Mouse (Mus musculus) liver, adult (tissue): Measurements from ENCODE around the gene Plekha5.

Experiments used
- GATA4 ChIP-seq: IDR thresholded peaks from 2 replicates; pipeline ENCODE4 v1.6.1; 2014; ENCODE audit warnings: mild to moderate bottlenecking, low read length; ENCODE audit not compliant: insufficient replicate concordance

The Plekha5 gene

DNA sequence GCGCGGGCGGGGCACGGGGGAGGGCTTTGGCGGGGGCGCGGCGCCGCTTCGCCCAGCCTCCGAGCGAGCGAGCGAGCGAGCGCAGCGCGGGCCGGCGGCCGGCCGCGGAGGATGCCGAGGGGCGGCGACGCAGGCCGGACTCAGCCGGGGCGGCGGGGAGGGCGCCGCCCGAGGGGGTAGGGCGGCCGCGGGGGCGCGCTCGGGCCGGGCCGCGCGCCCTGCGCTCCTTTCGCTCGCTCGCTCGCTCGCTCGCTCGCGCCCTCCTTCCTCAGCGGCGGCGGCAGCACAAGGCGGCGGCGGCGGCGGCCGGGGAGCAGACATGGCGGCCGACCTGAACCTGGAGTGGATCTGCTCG lies at the start of gene Plekha5:
Plekha5 (plus strand) TSS at position 209 of the 355 bp plus-strand sequence.
- no peak for TF ChIP-seq GATA4

DNA sequence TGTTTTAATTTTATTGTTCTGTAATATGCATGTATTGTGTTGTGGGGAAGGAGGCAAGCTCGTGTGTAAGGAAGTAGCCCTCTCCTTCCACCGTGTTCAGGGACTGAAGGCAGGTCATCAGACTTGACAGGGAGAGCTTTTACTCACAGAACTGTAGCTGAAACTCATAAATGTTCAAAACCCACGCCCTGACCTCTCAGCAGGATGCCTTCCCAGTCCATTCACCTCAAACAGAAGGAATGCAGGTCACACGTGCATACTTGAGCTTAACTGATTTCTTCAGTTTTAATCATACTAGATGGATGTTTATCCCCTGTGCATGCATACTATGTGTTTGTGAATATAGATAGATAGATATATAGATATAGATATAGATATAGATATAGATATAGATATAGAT lies 48.2 kb upstream of the Plekha5 start:
- no peak for TF ChIP-seq GATA4

DNA sequence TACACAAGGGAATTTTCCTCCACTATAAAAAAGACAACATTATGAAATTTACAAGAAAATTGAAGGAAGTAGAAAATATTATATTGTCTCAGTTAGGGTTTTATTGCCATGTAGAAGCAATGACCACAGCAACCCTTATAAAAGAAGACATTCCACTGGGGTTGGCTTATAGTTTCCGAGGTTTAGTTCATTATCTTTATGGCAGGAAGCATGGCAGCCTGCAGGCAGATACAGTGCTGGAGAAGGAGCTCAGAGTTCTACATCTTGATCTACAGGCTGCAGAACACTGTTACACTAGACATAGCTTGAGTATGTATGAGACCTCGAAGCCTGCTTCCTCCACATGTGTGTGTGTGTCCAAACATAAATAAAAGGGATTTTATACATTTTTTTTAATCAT lies 43.3 kb upstream of the Plekha5 start:
- no peak for TF ChIP-seq GATA4

DNA sequence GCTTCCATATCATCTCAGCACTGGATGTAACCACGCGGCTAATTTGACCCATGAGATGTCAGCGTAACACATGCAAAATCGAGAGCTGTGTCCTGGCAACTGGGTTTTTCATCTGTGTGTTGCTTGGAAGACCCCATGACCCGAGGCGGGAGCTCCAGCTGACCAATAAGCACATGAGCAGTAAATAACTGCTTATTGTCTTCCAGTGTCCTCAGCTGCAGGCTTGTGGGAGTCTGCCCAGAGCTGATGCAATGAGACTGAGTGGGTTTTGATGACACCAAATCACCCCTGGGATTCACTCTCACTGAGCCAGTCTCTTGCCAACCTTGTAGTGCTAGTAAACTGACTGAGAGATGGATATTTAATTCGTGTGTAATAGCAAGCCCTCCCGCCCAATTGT lies 42.7 kb upstream of the Plekha5 start:
- no peak for TF ChIP-seq GATA4

DNA sequence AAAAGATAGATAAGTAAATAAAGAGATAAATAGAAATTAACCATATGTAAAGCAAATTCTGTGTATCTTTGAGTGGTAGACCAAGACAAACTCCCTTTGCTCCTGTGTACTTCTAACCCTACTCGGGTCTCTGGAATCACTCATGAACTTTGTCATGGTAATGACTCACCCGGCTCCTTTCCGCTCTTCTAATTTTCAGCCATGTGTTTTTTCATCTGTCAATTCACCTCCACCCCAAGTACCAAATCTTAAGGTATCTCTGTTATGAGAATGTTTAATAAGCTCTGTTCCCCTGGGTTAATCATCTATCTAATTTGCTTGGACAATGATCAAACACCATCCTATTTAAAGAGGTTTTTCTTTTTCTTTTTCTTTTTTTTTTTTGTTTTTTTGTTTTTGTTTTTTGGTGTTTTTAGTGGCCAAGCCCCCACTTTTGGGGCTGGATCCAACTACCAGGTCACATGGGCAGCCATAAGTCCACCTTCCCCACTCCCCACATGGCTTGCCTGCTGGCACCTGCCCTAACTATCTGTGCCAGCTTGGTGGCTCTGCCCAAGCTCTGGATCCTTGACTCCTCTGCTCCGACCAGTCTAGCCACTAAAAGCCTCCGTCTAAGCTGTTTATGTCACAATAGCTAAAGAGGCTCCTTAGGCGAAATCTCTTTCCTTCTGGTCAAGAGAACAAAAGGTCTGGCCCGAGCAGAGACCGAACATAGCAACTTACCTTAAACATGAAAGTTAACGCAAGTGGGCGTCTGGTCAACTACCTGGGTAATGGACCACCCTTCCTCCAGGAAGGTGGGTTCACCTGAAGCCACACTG lies 40.1 kb upstream of the Plekha5 start:
- TF ChIP-seq GATA4 = no peak

DNA sequence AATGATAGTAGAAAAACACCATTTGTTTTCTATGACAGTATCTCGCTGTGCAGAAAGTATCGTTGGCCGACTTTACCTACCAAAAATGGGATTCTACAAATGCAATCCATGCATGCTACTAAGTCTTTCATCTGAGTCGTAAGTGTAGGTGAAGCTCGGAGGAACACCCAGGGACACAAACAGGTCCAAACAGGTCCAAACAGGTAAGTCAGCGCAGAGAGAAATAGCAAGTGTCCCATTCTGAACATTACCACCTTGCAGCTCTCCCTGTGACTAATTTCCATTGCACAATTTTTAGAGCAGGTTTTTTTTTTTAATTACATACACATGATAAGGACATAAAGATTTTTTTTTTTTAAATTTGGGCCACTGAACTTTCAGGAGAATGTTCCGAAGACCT lies 27.2 kb upstream of the Plekha5 start:
- no peak for TF ChIP-seq GATA4

DNA sequence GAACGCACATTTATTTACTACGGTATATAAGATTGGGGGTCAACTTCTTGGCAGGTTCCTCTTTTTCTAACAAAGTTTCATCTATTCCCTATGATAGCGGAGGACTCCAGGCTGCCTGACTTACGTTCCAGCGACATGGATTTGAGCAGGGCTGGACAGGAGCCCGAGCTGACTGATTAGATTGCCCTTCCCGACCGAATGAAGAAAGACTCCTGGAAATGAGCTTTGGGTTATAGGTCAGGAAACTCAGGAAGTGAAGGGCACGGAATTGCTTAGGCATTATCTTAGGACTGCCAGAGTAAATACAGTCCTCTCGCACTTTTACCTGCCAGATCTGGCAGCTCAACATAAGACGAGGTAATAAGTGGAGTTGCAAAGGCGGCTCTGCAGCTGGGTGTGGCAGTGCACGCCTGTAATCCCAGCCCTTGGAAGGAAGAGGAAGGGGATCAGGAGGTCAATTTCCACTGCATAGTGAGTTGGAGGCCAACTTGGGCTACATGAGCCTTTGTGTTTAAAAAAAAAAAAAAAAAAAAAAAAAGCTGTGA lies 21.0 kb upstream of the Plekha5 start:
- TF ChIP-seq GATA4 = no peak

DNA sequence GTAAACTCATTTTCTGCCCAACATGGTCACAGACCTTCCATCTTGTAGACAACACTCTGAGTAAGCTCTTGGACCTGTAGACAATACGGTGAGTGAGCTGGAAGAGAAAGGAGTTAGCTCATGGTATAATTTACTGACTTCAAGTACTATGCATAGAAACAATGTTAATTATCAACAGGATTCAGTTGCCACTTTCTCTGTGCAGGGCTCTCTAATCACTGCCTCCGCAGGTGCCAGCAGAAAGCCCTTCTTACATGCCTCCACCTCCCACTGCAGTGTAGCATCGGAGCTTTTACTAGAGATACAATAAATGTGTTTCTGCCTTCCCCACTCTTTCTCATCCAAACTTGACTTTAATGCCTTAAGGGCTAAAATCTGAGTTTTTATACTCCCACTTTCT lies 11.9 kb upstream of the Plekha5 start:
- TF ChIP-seq GATA4 = no peak

DNA sequence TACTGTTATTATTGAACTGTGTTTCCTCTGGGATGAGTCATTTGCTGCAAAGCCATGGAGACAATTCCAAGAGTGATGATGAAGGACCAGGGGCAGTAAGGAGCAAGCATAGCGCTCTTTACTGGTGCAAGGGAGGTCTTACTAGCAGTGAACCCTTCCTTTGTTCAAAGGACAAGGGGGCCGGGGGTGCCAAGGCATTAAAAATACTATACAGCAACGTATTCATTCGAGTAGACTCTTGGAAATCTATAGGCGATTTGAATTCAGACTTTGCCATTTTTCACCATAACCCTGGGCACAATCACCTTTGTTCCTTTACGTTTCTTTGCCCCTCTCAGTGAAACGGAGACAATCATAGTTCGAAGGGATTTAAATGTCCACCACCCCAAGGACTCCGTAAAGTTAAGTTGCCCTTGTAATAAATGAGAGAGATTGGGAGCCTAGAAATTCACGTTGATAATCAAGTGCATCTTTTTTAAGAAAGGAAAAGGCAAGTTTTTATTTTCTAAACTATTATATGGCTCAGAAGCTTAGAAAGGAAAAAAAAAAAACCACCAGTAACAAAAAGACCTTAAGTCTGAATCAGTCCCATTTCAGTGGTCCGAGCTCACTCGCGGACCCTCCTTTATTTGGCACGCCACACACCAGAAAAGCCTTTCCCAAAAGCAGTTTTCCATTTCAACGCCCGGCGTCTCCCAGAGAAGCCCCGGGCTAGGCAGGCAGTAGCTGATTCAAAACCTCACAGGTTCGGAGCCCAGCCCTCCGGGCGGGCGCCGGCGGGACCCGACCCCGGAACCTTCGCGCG lies 611 bp upstream of the Plekha5 start:
- TF ChIP-seq GATA4 = no peak

DNA sequence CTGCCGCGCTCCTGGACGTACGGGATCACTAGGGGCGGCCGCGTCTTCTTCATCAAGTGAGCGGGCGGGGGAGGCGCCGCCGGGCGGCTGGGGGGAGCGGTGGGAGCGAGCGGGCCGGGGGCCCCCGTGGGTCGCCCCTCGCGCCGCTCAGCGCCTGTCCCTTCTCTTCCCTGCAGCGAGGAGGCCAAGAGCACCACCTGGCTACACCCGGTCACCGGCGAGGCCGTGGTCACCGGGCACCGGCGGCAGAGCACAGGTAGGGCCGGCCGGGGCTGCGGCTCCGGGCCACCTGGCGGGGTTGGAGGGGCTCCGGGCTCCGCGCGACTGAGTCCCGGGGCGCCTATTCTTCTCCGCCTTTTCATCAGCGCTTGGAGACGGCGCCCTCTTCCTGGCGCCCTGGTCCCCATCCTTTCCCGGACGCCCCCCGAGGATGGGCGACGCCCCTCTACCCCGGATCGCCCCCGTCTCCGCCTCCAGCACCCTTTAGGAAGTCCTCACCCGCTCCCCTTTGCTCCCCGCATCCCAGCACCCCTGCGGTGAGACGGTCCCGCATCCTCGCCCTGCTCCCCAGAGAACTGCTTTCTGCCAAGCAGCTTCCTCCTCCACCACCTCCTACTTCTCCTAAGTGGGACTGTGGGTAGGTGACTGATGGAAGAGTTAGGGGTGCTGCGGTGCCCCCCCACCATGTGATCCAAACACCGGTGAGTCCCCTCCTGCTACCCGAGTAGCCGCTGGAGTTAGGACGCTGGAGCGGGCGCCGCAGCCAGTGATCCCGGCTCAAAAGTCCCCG lies 542 bp downstream of the Plekha5 start:
- no peak for TF ChIP-seq GATA4

DNA sequence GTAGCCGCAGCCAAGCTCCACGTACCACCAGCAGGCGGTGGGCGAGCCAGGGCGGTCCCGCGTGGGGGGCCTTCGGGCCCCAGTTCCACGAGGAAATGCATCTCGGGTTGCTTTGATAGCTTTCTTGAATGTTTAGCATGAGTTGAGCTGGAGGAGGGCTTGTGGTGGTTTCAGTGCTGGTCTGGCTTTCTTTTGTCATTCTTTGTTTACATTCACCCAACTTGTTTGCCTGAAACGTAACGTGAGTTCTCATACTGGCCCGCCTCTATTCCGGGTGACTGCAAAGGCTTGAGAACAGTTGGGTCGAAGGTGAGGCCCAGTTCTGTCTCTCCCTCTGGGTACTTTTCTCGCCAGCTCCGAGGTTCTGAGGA lies 1.1 kb downstream of the Plekha5 start:
- TF ChIP-seq GATA4 = no peak

DNA sequence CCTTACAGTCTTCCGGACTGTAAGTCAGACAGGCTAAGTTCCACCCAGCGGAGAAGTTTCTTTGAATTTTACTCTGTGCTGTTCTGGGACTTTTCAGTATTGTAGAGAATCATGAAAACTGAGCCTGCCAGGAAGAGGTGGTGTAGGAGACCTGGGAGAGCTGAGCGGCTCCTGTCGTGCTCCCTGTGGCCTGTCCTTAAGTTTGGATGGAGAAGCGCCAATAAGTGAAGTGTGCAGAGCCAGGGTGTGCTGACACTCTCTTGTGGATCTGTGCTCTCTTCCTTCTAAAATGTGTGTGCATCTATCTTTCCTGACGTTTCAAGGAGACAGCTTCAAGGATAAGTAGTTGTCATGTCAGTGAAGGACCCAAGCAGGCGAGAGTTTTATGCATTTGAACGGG lies 5.4 kb downstream of the Plekha5 start:
- TF ChIP-seq GATA4 = no peak

DNA sequence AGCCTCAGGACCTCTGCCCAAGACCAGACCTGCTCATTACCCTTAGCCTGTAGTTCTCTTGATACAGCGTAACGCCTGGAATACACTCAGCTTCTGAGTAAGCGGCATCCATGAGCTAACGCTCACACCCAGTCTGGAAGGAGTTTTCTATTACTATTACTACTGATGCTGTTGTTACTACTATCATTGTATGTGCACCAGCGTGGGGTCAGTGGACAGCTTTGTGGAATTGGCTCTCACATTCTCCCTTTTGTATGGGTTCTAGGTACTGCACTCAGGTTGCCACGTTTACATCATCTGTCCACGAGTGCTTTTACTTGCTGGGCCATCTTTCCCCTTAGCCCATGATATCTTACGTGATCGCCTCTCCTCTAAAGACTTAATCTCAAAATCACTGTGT lies 8.5 kb downstream of the Plekha5 start:
- no peak for TF ChIP-seq GATA4

DNA sequence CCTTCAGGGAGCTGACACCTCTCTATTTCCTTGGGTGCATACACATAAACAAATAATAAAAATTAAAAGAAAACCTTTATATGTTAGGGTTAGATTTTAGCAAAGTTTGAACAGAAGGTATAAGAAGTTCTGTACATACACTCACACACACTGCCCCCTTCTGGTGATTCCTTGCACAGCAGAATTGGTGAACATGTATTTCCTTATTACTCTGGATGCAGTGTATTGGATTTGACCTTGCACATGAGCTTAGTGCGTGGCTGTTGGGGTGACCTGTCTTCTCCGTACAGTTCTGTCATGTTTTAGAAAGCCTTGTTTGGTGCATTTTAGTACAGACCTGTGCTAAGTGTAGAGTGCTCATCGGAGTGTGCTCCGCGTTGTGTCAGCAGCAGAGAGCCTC lies 19.5 kb downstream of the Plekha5 start:
- TF ChIP-seq GATA4 = no peak

DNA sequence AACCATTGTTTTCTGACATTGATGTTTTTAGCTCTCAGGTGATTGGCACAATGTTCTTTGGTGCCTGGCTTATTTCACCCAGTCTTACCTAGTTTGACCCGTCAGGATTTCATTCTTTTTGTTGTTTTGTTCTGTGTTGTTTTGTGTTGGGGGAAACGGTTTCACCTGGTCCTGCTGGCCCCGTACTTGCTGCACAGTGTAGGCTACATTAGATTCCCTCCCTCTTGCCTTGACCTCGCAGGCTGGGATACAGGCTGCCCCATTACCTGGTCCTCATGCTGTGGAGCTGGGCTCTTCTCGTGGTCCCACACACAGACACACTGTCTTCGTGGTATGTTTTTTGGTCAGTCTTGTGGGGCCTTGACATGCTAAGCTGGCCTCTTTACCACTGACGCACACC lies 20.3 kb downstream of the Plekha5 start:
- TF ChIP-seq GATA4 = no peak
